Mouse (Mus musculus) adrenal gland, adult 18-20 months (tissue): ENCODE measurements around the gene Tuba1c. TPM values are rescaled to one million over a fixed set of nuclear protein-coding genes. Genes with fewer than 3 reads are reported as not detected.

Experiments
- DNase-seq, 2 experiments: peaks; one replicate each; pipeline ENCODE4 v3.0.0; 2021 to 2022; ENCODE audit warnings: low spot score in 2 of 2
- total RNA-seq, 2 experiments: library from RNA; stranded (reverse); gene quantifications; 1 replicate in 1 of 2; 2 replicates in 1 of 2; pipeline ENCODE4 v1.2.3; 2021

Tuba1c gene
- total RNA-seq, 2 experiments from 2014 or later = 235 to 284 TPM

- no peak for DNase-seq
Observed at GRCm38 (mm10) chr15:98994957-98995520, 34.7 kb upstream of the Tuba1c start.

- no peak for DNase-seq
Observed at GRCm38 (mm10) chr15:98996840-98997239, 32.9 kb upstream of the Tuba1c start.

GRCm38 (mm10) chr15:98997938-98998774, 31.5 kb upstream of the Tuba1c start:
- no peak for DNase-seq

- DNase-seq = no peak
Observed at GRCm38 (mm10) chr15:98998775-98999157, 30.9 kb upstream of the Tuba1c start.

- DNase-seq = peak in 1 of 2 experiments; percentile 56
Observed at GRCm38 (mm10) chr15:99000535-99001283, 29.0 kb upstream of the Tuba1c start.

- DNase-seq = peak in 1 of 2 experiments; percentile 39
Observed at GRCm38 (mm10) chr15:99001451-99001931, 28.2 kb upstream of the Tuba1c start.

GRCm38 (mm10) chr15:99003600-99003999, 26.1 kb upstream of the Tuba1c start:
- DNase-seq = no peak

GRCm38 (mm10) chr15:99008801-99009241, 20.9 kb upstream of the Tuba1c start:
- DNase-seq = no peak

GRCm38 (mm10) chr15:99010896-99011295, 18.8 kb upstream of the Tuba1c start:
- no peak for DNase-seq

GRCm38 (mm10) chr15:99011946-99012345, 17.7 kb upstream of the Tuba1c start:
- DNase-seq = no peak

- DNase-seq = no peak
Observed at GRCm38 (mm10) chr15:99014496-99015030, 15.1 kb upstream of the Tuba1c start.

GRCm38 (mm10) chr15:99017355-99017761, 12.3 kb upstream of the Tuba1c start:
- no peak for DNase-seq

- DNase-seq = no peak
Observed at GRCm38 (mm10) chr15:99017986-99018385, 11.7 kb upstream of the Tuba1c start.

- no peak for DNase-seq
Observed at GRCm38 (mm10) chr15:99018630-99019029, 11.1 kb upstream of the Tuba1c start.

- no peak for DNase-seq
Observed at GRCm38 (mm10) chr15:99019436-99019835, 10.3 kb upstream of the Tuba1c start.

- DNase-seq = no peak
Observed at GRCm38 (mm10) chr15:99020171-99020570, 9.5 kb upstream of the Tuba1c start.

GRCm38 (mm10) chr15:99021255-99021654, 8.4 kb upstream of the Tuba1c start:
- DNase-seq = no peak

- DNase-seq = peak; percentile 81 to 85
Observed at GRCm38 (mm10) chr15:99024668-99025314, 4.9 kb upstream of the Tuba1c start.

- DNase-seq = no peak
Observed at GRCm38 (mm10) chr15:99025414-99025813, 4.3 kb upstream of the Tuba1c start.

- no peak for DNase-seq
Observed at GRCm38 (mm10) chr15:99026259-99026658, 3.4 kb upstream of the Tuba1c start.

GRCm38 (mm10) chr15:99027116-99027515, 2.6 kb upstream of the Tuba1c start:
- DNase-seq = no peak
